Mouse (Mus musculus): Measurements from ENCODE around the gene Tlr6. TPM values are rescaled to one million over a fixed set of nuclear protein-coding genes. Genes with fewer than 3 reads are reported as not detected.

Gene Tlr6
- polyA plus RNA-seq (2015; fragmentation: Illumina TruSeq; extraction: RNeasy Lipid Tissue Mini Kit (QIAGEN cat#74804); ENCODE audit: insufficient read depth, low replicate concordance): 19.0 TPM

GRCm38 (mm10) chr5:64959843-64960230, at the start of gene Tlr6:
Gene Tlr6, minus strand, starts transcription at chr5:64960097.

GRCm38 (mm10) chr5:64969861-64970771, 10.2 kb upstream of the Tlr6 start, which contains the start of gene Fam114a1:
Gene Fam114a1, plus strand, starts transcription at chr5:64970071.

Other genes with a start within 250 kb of the Tlr6 start
- gene Klf3, start 156.7 kb downstream of the Tlr6 start, polyA plus RNA-seq (2015; fragmentation: Illumina TruSeq; extraction: RNeasy Lipid Tissue Mini Kit (QIAGEN cat#74804); ENCODE audit: insufficient read depth, low replicate concordance): 111 TPM
- gene Tlr1, start 26.5 kb downstream of the Tlr6 start, polyA plus RNA-seq (2015; fragmentation: Illumina TruSeq; extraction: RNeasy Lipid Tissue Mini Kit (QIAGEN cat#74804); ENCODE audit: insufficient read depth, low replicate concordance): 281 TPM
- gene Fam114a1, start 10.0 kb upstream of the Tlr6 start, polyA plus RNA-seq (2015; fragmentation: Illumina TruSeq; extraction: RNeasy Lipid Tissue Mini Kit (QIAGEN cat#74804); ENCODE audit: insufficient read depth, low replicate concordance): 14.0 TPM
- gene Tmem156, start 132.0 kb upstream of the Tlr6 start, polyA plus RNA-seq (2015; fragmentation: Illumina TruSeq; extraction: RNeasy Lipid Tissue Mini Kit (QIAGEN cat#74804); ENCODE audit: insufficient read depth, low replicate concordance): 35.9 TPM
- gene Klhl5, start 147.4 kb upstream of the Tlr6 start, polyA plus RNA-seq (2015; fragmentation: Illumina TruSeq; extraction: RNeasy Lipid Tissue Mini Kit (QIAGEN cat#74804); ENCODE audit: insufficient read depth, low replicate concordance): 40.5 TPM
- 3.1 TPM for gene Wdr19, start 239.6 kb upstream of the Tlr6 start, polyA plus RNA-seq (2015; fragmentation: Illumina TruSeq; extraction: RNeasy Lipid Tissue Mini Kit (QIAGEN cat#74804); ENCODE audit: insufficient read depth, low replicate concordance)